Mouse (Mus musculus): ENCODE data around the gene Cox6a1. TPM values are rescaled to one million over a fixed set of nuclear protein-coding genes. Genes with fewer than 3 reads are reported as not detected.

Cox6a1 gene
- polyA plus RNA-seq, 1 experiment, result 4,626 TPM

GRCm38 (mm10) chr5:115359851-115360372, 11.1 kb upstream of the Cox6a1 start:
- Histone ChIP-seq H3K27me3 (replicated peaks; ENCODE audit: control insufficient read depth, insufficient read depth, low read length) (no peaks in the 10 kb centered on the region), H3K4me1 (ENCODE audit: control insufficient read depth, insufficient read depth, low read length) (no peaks in the 10 kb centered on the region), H3K36me3 (ENCODE audit: control insufficient read depth, insufficient read depth, low read length) (no peaks in the 10 kb centered on the region), H3K4me3 (ENCODE audit: insufficient read depth, low read depth, low read length) (no peak overlapping the region), H3K27ac (ENCODE audit: insufficient read depth, low read depth, low read length) (no peak overlapping the region)
- no peak for DNase-seq
- TF ChIP-seq POLR2A (IDR thresholded peaks at IDR 0.05; ENCODE audit: low read depth, low read length) (no peak), CTCF (conservative IDR thresholded peaks at IDR 0.05; ENCODE audit: insufficient read depth, insufficient read length, low read depth, low read length) (no peak)
- WGBS, result 71% methylated on average over 5 of the region's 5 CpGs

DNA sequence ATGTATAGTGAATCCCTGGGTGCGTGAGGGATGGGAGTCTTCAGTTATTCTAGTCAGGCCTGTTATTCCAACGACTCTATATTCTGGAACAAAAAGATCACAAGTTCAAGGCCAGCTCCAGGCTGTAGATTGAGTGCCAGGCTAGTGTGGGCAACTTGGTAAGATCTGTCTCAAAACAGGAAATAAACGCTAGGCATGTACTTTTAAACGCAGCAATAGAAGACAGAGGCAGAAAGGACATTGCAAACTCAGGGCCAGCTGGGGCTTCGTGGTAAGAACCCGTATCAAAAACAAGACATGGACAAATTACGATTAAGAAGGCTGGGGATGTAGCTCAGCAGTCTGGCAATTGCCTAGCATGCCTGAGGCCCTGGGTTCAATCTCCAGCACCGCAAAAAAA, 10.7 kb upstream of the Cox6a1 start:
- DNase-seq, result no peak
- Histone ChIP-seq H3K4me1 (ENCODE audit: control insufficient read depth, insufficient read depth, low read length) (no peaks in the 10 kb centered on the region), H3K27me3 (replicated peaks; ENCODE audit: control insufficient read depth, insufficient read depth, low read length) (no peaks in the 10 kb centered on the region), H3K36me3 (ENCODE audit: control insufficient read depth, insufficient read depth, low read length) (no peaks in the 10 kb centered on the region), H3K4me3 (ENCODE audit: insufficient read depth, low read depth, low read length) (no peak overlapping the region), H3K27ac (ENCODE audit: insufficient read depth, low read depth, low read length) (no peak overlapping the region)
- TF ChIP-seq CTCF (conservative IDR thresholded peaks at IDR 0.05; ENCODE audit: insufficient read depth, insufficient read length, low read depth, low read length), result no peak
- 86% methylated on average over 8 of the region's 8 CpGs for WGBS

- no peak for TF ChIP-seq POLR2A (IDR thresholded peaks at IDR 0.05; ENCODE audit: low read depth, low read length)
- peak; percentile 86 for TF ChIP-seq CTCF (conservative IDR thresholded peaks at IDR 0.05; ENCODE audit: insufficient read depth, insufficient read length, low read depth, low read length)
- H3K27ac ChIP-seq (ENCODE audit: insufficient read depth, low read depth, low read length), result no peak overlapping the region
- peak; percentile 81 for DNase-seq
- H3K4me3 ChIP-seq (ENCODE audit: insufficient read depth, low read depth, low read length), result no peak overlapping the region
- H3K27me3 ChIP-seq (replicated peaks; ENCODE audit: control insufficient read depth, insufficient read depth, low read length), result no peaks in the 10 kb centered on the region
- 2% methylated on average over 12 of the region's 12 CpGs for WGBS
- no peaks in the 10 kb centered on the region for H3K36me3 ChIP-seq (ENCODE audit: control insufficient read depth, insufficient read depth, low read length)
- no peaks in the 10 kb centered on the region for H3K4me1 ChIP-seq (ENCODE audit: control insufficient read depth, insufficient read depth, low read length)
Measured at GRCm38 (mm10) chr5:115358872-115359271, 10.1 kb upstream of the Cox6a1 start.

DNA sequence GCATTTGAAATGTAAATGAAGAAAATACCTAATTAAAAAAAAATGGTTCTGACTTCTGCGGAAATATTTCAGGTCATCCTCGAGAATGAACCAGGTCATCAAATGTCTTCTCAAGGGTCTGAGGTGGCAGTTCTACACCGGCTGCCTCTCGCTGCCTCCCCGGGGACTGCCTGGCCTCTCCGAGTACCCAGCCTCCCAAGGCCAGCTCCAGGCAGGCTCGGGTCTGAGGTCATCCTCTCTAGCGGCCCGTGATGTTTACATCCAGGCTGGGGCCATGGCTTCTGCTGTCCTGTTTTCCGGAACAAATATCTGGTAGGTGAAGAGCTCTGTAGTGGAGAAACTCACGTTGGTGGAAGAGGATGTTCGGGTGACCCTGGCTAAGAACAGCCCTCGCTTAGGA, 6.3 kb upstream of the Cox6a1 start:
- WGBS, result 46% methylated on average over 13 of the region's 13 CpGs
- Histone ChIP-seq H3K27ac (ENCODE audit: insufficient read depth, low read depth, low read length) (no peak overlapping the region), H3K36me3 (ENCODE audit: control insufficient read depth, insufficient read depth, low read length) (no peaks in the 10 kb centered on the region), H3K4me3 (ENCODE audit: insufficient read depth, low read depth, low read length) (no peak overlapping the region), H3K27me3 (replicated peaks; ENCODE audit: control insufficient read depth, insufficient read depth, low read length) (no peaks in the 10 kb centered on the region), H3K4me1 (ENCODE audit: control insufficient read depth, insufficient read depth, low read length) (no peaks in the 10 kb centered on the region)
- TF ChIP-seq POLR2A (IDR thresholded peaks at IDR 0.05; ENCODE audit: low read depth, low read length), result no peak
- TF ChIP-seq CTCF (conservative IDR thresholded peaks at IDR 0.05; ENCODE audit: insufficient read depth, insufficient read length, low read depth, low read length), result no peak
- DNase-seq, result no peak

- no peak for DNase-seq
- 80% methylated on average over 5 of the region's 5 CpGs for WGBS
- Histone ChIP-seq H3K36me3 (ENCODE audit: control insufficient read depth, insufficient read depth, low read length) (no peaks in the 10 kb centered on the region), H3K4me3 (ENCODE audit: insufficient read depth, low read depth, low read length) (no peak overlapping the region), H3K27ac (ENCODE audit: insufficient read depth, low read depth, low read length) (no peak overlapping the region), H3K4me1 (ENCODE audit: control insufficient read depth, insufficient read depth, low read length) (peaks cover 6% of the 10 kb centered on the region; the same call in 1 of the 2 replicates), H3K27me3 (replicated peaks; ENCODE audit: control insufficient read depth, insufficient read depth, low read length) (no peaks in the 10 kb centered on the region)
- no peak for TF ChIP-seq CTCF (conservative IDR thresholded peaks at IDR 0.05; ENCODE audit: insufficient read depth, insufficient read length, low read depth, low read length)
- TF ChIP-seq POLR2A (IDR thresholded peaks at IDR 0.05; ENCODE audit: low read depth, low read length), result no peak
Measured at GRCm38 (mm10) chr5:115351348-115351747, 2.6 kb upstream of the Cox6a1 start.

DNA sequence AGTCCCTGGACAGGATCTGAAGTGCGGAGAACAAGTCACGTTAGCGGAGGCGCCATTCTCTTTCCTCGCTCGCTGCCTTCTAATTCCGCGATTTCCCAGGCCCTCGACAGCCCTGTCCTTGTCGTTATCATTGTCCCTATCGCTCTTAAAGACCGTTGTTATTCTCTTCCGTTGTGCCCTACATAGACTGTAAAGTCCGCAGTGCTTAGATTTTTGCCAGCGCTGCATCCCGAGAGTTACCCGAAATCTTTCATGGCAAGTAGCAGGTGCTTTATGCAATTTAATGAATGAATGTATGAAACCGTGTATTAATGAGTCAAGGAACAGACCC, 409 bp upstream of the Cox6a1 start:
- Histone ChIP-seq H3K4me1 (ENCODE audit: control insufficient read depth, insufficient read depth, low read length) (peaks cover 6% of the 10 kb centered on the region; the same call in 1 of the 2 replicates), H3K27ac (ENCODE audit: insufficient read depth, low read depth, low read length) (peak overlapping the region; percentile 49; the same call in 1 of the 2 replicates), H3K27me3 (replicated peaks; ENCODE audit: control insufficient read depth, insufficient read depth, low read length) (no peaks in the 10 kb centered on the region), H3K4me3 (ENCODE audit: insufficient read depth, low read depth, low read length) (peak overlapping the region; percentile 71), H3K36me3 (ENCODE audit: control insufficient read depth, insufficient read depth, low read length) (peaks cover 1% of the 10 kb centered on the region; the same call in 1 of the 2 replicates)
- WGBS, result under 1% methylated on average over 18 of the region's 18 CpGs
- DNase-seq, result no peak
- no peak for TF ChIP-seq POLR2A (IDR thresholded peaks at IDR 0.05; ENCODE audit: low read depth, low read length)
- TF ChIP-seq CTCF (conservative IDR thresholded peaks at IDR 0.05; ENCODE audit: insufficient read depth, insufficient read length, low read depth, low read length), result no peak

DNA sequence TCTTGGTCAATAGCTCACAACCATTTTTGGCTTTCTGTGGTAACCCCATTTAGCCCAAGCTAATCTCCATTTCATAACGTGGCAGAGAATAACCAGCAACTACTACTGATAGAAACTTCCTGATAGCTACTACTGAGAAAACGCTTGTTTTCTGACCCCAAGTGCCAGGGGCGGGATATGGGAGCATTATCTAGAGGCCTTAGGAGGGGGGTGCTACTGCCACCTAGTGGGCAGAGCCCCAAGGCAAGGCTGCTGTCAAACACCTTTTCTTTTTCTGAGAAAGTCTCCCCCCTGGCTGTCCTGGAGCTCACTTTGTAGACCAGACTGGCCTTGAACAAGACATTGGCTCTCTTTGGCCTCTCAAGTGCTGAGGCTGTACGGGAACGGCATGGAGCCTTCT, 1.2 kb downstream of the Cox6a1 start:
- H3K4me1 ChIP-seq (ENCODE audit: control insufficient read depth, insufficient read depth, low read length), result peaks cover 6% of the 10 kb centered on the region; the same call in 1 of the 2 replicates
- 1% methylated on average over 5 of the region's 5 CpGs for WGBS
- H3K4me3 ChIP-seq (ENCODE audit: insufficient read depth, low read depth, low read length), result peak overlapping the region; percentile 35
- no peak for TF ChIP-seq POLR2A (IDR thresholded peaks at IDR 0.05; ENCODE audit: low read depth, low read length)
- TF ChIP-seq CTCF (conservative IDR thresholded peaks at IDR 0.05; ENCODE audit: insufficient read depth, insufficient read length, low read depth, low read length), result peak; percentile 76
- H3K27ac ChIP-seq (ENCODE audit: insufficient read depth, low read depth, low read length), result no peak overlapping the region
- H3K36me3 ChIP-seq (ENCODE audit: control insufficient read depth, insufficient read depth, low read length), result peaks cover 4% of the 10 kb centered on the region; the same call in 1 of the 2 replicates
- DNase-seq, result peak; percentile 88
- no peaks in the 10 kb centered on the region for H3K27me3 ChIP-seq (replicated peaks; ENCODE audit: control insufficient read depth, insufficient read depth, low read length)
